Mouse (Mus musculus): Measurements from ENCODE around the gene Mtpn. TPM values are rescaled to one million over a fixed set of nuclear protein-coding genes. Genes with fewer than 3 reads are reported as not detected.

The Mtpn gene
- total and polyA plus RNA-seq, 3 experiments, result 59.7 to 121 (median 119) TPM

DNA sequence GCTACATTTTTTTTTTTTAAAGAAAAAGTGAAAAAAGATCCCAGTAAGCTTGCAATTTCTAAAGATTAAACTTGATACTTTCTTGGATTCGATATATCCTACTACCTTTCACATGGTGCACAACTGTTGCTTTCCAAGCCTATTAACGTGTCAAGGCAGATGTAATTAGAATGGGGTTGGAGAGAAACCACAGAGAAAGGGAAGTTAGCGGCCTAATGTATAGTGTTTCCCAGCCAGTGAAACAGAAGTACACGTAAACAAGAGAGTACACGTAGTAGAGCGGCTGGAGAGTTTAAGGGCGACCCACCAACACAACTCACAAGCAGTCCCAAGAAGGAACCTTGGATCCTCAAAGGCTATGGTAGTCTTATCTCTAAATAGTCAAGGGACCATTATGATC is 3.7 kb downstream of the Mtpn start:
- Histone ChIP-seq H3K27ac (ENCODE audit: insufficient read depth, low read depth) (no peak overlapping the region), H3K9me3 (replicated peaks; ENCODE audit: low read length) (no peaks in the 10 kb centered on the region)
- dilution Hi-C loops (cut with MboI; ENCODE audit: extremely low pct_ligation_motif_present, extremely low pct_unique_long_range_greater_than_20kb, low sequenced_read_pairs), result no loop called here

DNA sequence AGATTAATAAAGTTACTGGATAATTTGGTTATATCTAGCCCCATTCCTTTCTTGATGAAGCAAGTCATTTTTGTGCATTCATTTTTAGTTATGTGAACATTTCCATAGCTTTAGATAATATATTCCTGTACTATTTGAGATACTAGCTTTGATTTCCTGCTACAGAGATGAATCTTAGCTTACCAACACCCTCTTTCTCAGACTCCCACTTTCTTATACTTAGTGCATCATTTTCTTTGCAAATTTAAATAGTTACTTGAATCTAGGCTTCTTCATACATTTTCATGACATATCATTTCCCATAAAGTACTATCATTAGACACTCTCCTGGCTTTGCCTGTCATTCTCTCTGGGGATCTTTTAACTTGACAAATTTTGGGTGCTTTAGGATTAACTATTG is 26.3 kb downstream of the Mtpn start:
- no peaks in the 10 kb centered on the region for H3K9me3 ChIP-seq (replicated peaks; ENCODE audit: low read length)
- in situ Hi-C loops (cut with MboI; ENCODE audit: low pct_ligation_motif_present, low pct_unique_long_range_greater_than_20kb, low sequenced_read_pairs), result no loop called here
- H3K4me2 ChIP-seq (ENCODE audit: insufficient read depth, low read depth, poor library complexity, severe bottlenecking), result no peak overlapping the region
- no peak overlapping the region for H3K4me3 ChIP-seq (replicated peaks in 1 of 3; ENCODE audit: low read depth in 2 of 3, low read length in 2 of 3, poor library complexity in 1 of 3)
- H3K79me2 ChIP-seq (replicated peaks; ENCODE audit: control insufficient read depth, extremely low read depth, insufficient read depth, poor library complexity, severe bottlenecking), result no peaks in the 10 kb centered on the region
- no peaks in the 10 kb centered on the region for H3K27me3 ChIP-seq (replicated peaks)
- H3K9ac ChIP-seq (ENCODE audit: insufficient read depth, low read depth), result no peak overlapping the region
- no peak overlapping the region for H3K27ac ChIP-seq (ENCODE audit: insufficient read depth, low read depth)
- TF ChIP-seq IRF4 (IDR thresholded peaks at IDR 0.05; ENCODE audit: low read depth, low read length) (no peak), NRF1 (IDR thresholded peaks at IDR 0.05; ENCODE audit: low read depth, low read length) (no peak), USF2 (conservative IDR thresholded peaks at IDR 0.05; ENCODE audit: low read depth, low read length) (no peak), MAFK (IDR thresholded peaks at IDR 0.05; ENCODE audit: insufficient replicate concordance, low read length) (no peak), PAX5 (IDR thresholded peaks at IDR 0.05; ENCODE audit: low read length) (no peak), POLR2A (IDR thresholded peaks at IDR 0.05; ENCODE audit: low read depth, low read length) (no peak), ZMIZ1 (IDR thresholded peaks at IDR 0.05; ENCODE audit: low read depth, low read length) (no peak)
- DNase-seq (ENCODE audit: extremely low read depth), result no peak
- H3K4me1 ChIP-seq (ENCODE audit: control insufficient read depth in 1 of 2, insufficient read depth in 2 of 2), result no peaks in the 10 kb centered on the region
- dilution Hi-C loops (cut with MboI; ENCODE audit: extremely low pct_ligation_motif_present, extremely low pct_unique_long_range_greater_than_20kb, low sequenced_read_pairs), result no loop called here
- H3K36me3 ChIP-seq (replicated peaks in 1 of 2; ENCODE audit: control insufficient read depth in 1 of 2, insufficient read depth in 1 of 2, low read length in 1 of 2), result peaks cover 14 to 54% of the 10 kb centered on the region in 2 experiments

More for the DNA sequence above, 3.7 kb downstream of the Mtpn start:
- H3K4me1 ChIP-seq (ENCODE audit: control insufficient read depth in 1 of 2, insufficient read depth in 2 of 2), result peaks cover 3 to 41% of the 10 kb centered on the region in 2 experiments; a peak in 3 of 4 replicates
- in situ Hi-C loops (cut with MboI; ENCODE audit: low pct_ligation_motif_present, low pct_unique_long_range_greater_than_20kb, low sequenced_read_pairs), result no loop called here
- H3K79me2 ChIP-seq (replicated peaks; ENCODE audit: control insufficient read depth, extremely low read depth, insufficient read depth, poor library complexity, severe bottlenecking), result peaks cover 57% of the 10 kb centered on the region
- no peaks in the 10 kb centered on the region for H3K27me3 ChIP-seq (replicated peaks)
- peaks cover 3 to 11% of the 10 kb centered on the region in 2 experiments for H3K36me3 ChIP-seq (replicated peaks in 1 of 2; ENCODE audit: control insufficient read depth in 1 of 2, insufficient read depth in 1 of 2, low read length in 1 of 2)
- no peak overlapping the region for H3K9ac ChIP-seq (ENCODE audit: insufficient read depth, low read depth)
- no peak overlapping the region for H3K4me2 ChIP-seq (ENCODE audit: insufficient read depth, low read depth, poor library complexity, severe bottlenecking)
- no peak for TF ChIP-seq KAT2A (IDR thresholded peaks at IDR 0.05; ENCODE audit: insufficient replicate concordance, low read length)
- no peak for TF ChIP-seq MYC (IDR thresholded peaks at IDR 0.05; ENCODE audit: low read depth, low read length)
- no peak for TF ChIP-seq HCFC1 (IDR thresholded peaks at IDR 0.05; ENCODE audit: low read depth, low read length)
- TF ChIP-seq NELFE (IDR thresholded peaks at IDR 0.05; ENCODE audit: low read depth, low read length), result no peak
- TF ChIP-seq JUN (IDR thresholded peaks at IDR 0.05; ENCODE audit: insufficient read depth, low read depth, low read length), result no peak
- no peak for TF ChIP-seq NRF1 (IDR thresholded peaks at IDR 0.05; ENCODE audit: low read depth, low read length)
- TF ChIP-seq RCOR1 (conservative IDR thresholded peaks at IDR 0.05; ENCODE audit: low read depth, low read length), result no peak
- no peak for TF ChIP-seq ZMIZ1 (IDR thresholded peaks at IDR 0.05; ENCODE audit: low read depth, low read length)
- TF ChIP-seq POLR2AphosphoS2 (IDR thresholded peaks at IDR 0.05; ENCODE audit: low read depth, low read length), result no peak
- TF ChIP-seq CTCF (conservative IDR thresholded peaks at IDR 0.05 in 1 of 2, IDR thresholded peaks at IDR 0.05 in 1 of 2; ENCODE audit: low read depth in 2 of 2, low read length in 2 of 2), result no peak
- no peak for TF ChIP-seq E2F4 (IDR thresholded peaks at IDR 0.05; ENCODE audit: insufficient replicate concordance, low read depth, low read length)
- no peak for TF ChIP-seq ZNF384 (IDR thresholded peaks at IDR 0.05; ENCODE audit: low read depth, low read length)
- TF ChIP-seq CHD1 (IDR thresholded peaks at IDR 0.05; ENCODE audit: low read depth, low read length), result no peak
- no peak for TF ChIP-seq EP300 (IDR thresholded peaks at IDR 0.05; ENCODE audit: low read length)
- H3K4me3 ChIP-seq (replicated peaks in 1 of 3; ENCODE audit: low read depth in 2 of 3, low read length in 2 of 3, poor library complexity in 1 of 3), result no peak overlapping the region
- no peak for DNase-seq (ENCODE audit: extremely low read depth)

All from CH12.LX (cell line).